Mouse (Mus musculus) colon, adult 2 months (tissue): ENCODE data around the gene Bpifa2. TPM values are rescaled to one million over a fixed set of nuclear protein-coding genes. Genes with fewer than 3 reads are reported as not detected.

Experiments
- polyA plus RNA-seq: library from polyadenylated mRNA; depleted of rRNA; stranded (reverse); fragments of >200 nt; gene quantifications from 2 replicates; pipeline ENCODE4 v1.2.3, GENCODE M21; 2012; rRNA removed

Gene Bpifa2
- not detected in 2 replicates for polyA plus RNA-seq

DNA sequence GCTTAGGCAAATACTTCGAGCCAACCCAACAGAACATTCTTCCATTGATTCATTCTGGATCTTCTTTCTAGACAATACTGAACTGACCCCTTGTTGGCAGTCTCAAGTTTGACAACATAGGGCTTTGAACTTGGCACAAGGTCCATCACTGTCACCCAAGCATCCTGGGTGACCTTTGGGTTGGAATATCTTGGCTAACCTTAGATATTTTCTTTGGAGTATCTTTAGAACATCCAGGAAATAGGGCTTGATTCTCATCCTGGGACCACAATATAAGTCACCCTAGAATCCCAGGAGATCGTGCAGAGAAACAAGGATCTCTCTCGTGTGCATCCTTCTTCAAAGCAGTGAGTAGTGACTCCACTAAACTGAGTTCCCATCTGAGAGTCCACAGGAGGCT lies at the start of gene Bpifa2:
Gene Bpifa2, plus strand, starts transcription at position 301 of the 400 bp plus-strand sequence.

DNA sequence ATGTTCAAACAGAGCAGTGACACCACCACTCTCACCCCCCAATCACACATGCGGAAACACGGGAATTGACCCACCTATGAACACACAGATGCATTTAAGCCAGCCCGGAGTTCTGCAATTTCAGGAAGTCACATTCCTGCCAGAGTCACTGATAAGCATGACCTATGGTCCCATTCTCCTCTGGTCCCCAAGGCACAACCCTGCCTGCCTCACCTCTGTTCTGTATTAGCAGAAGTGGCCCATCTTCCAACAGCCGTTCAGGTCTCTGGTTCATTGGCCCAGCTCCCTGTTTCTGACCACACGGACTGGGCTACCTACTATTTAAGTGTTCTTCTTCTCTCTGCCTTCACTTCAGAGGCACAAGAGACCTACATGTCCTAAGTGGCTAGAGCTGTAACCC lies 33.5 kb upstream of the Bpifa2 start, which contains the start of gene Bpifa6:
Gene Bpifa6, plus strand, starts transcription at position 364 of the 400 bp plus-strand sequence.

Other genes starting within 250 kb of the Bpifa2 start
- 0.17 and 0.20 TPM in 2 replicates for gene Efcab8, start 228.3 kb upstream of the Bpifa2 start, polyA plus RNA-seq
- gene Sun5, start 137.2 kb upstream of the Bpifa2 start, polyA plus RNA-seq: not detected in 2 replicates
- gene Bpifb2, start 133.2 kb upstream of the Bpifa2 start, polyA plus RNA-seq: not detected in 2 replicates
- not detected in 2 replicates for gene Bpifb6, start 107.9 kb upstream of the Bpifa2 start, polyA plus RNA-seq
- gene Bpifb3, start 90.0 kb upstream of the Bpifa2 start, polyA plus RNA-seq: 0.06 TPM in 1 of 2 replicates, not detected in the other
- not detected in 2 replicates for gene Bpifb4, start 70.1 kb upstream of the Bpifa2 start, polyA plus RNA-seq
- gene Bpifa6, start 33.3 kb upstream of the Bpifa2 start, polyA plus RNA-seq: not detected in 2 replicates
- gene Bpifa3, start 122.1 kb downstream of the Bpifa2 start, polyA plus RNA-seq: not detected in 2 replicates
- 0.25 TPM in 1 of 2 replicates, not detected in the other for gene Bpifa1, start 134.6 kb downstream of the Bpifa2 start, polyA plus RNA-seq
- not detected in 2 replicates for gene Bpifa5, start 154.3 kb downstream of the Bpifa2 start, polyA plus RNA-seq
- gene Bpifb1, start 182.6 kb downstream of the Bpifa2 start, polyA plus RNA-seq: not detected in 2 replicates
- gene Bpifb5, start 215.5 kb downstream of the Bpifa2 start, polyA plus RNA-seq: 0.13 TPM in 1 of 2 replicates, not detected in the other
- gene Bpifb9a, start 249.6 kb downstream of the Bpifa2 start, polyA plus RNA-seq: not detected in 2 replicates